Mouse (Mus musculus) cerebellum, adult 2 months (tissue): ENCODE measurements around the gene Ubac2.

ENCODE experiments used
- CTCF ChIP-seq: fragments of 200-500 bp; IDR thresholded peaks from 2 replicates; pipeline ENCODE4 v1.5.1; 2011; ENCODE audit warnings: low read depth, mild to moderate bottlenecking, control low read depth, low read length, moderate library complexity, borderline replicate concordance; ENCODE audit not compliant: insufficient read depth
- POLR2A ChIP-seq: fragments of 200-500 bp; IDR thresholded peaks from 2 replicates; pipeline ENCODE4 v1.6.1; 2011; ENCODE audit warnings: low read length, control low read depth, borderline replicate concordance; ENCODE audit not compliant: insufficient read depth

DNA sequence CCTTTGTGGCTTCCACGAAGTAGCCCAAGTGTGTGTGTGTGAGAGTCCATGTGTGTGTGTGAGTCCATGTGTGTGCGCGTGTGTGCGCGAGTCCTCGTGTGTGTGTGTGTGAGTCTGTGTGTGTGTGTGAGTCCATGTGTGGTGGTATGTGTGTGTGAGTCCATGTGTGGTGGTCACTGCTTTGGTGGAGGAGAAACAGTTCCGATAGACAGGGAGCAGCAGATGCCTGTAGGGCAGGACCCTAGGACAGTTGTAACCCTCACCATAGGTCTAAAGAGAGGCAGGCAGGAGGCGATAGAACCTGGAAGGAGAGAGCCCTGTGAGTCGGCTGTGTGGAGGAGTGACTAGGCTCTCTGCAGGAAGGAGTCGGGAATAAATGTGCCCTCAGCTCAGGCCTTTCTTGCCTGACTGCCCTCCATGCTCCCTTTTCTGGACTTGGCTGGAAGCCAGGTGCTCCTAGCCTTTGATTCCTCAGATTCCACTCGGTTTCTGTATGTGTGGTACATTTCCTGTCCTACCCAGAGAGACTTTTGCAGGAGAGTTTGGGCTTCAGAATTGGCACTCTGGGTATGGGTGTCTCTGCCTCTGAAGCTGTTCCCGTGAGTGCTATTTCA, 42.2 kb downstream of the Ubac2 start:
- TF ChIP-seq CTCF (no peak), POLR2A (no peak)
